Mouse (Mus musculus) embryo, embryonic 10 days (tissue): ENCODE results near the gene Stx6.

Experiments
- DNase-seq: peaks from one replicate; pipeline ENCODE4 v3.0.0-alpha.2; 2015; ENCODE audit warnings: low spot score

Stx6 gene

DNA sequence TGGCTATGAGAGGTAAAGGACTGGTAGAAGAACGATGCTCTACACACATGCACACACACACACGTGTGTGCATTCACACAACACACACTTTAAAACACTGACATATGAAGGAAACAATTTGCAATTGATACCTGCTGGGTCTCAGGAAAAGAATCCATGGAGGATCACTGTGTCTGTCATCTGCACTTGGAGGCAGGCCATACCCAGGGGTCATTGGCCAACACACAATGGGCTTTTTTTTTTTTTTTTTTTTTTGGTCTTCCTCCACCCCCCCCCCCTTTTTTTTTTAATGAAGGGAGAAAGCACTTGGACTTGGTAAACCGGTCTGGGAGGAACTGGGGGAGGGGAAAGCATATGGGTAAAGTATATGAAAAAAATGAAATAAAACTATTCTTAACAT is 49.3 kb downstream of the Stx6 start:
- no peak for DNase-seq

DNA sequence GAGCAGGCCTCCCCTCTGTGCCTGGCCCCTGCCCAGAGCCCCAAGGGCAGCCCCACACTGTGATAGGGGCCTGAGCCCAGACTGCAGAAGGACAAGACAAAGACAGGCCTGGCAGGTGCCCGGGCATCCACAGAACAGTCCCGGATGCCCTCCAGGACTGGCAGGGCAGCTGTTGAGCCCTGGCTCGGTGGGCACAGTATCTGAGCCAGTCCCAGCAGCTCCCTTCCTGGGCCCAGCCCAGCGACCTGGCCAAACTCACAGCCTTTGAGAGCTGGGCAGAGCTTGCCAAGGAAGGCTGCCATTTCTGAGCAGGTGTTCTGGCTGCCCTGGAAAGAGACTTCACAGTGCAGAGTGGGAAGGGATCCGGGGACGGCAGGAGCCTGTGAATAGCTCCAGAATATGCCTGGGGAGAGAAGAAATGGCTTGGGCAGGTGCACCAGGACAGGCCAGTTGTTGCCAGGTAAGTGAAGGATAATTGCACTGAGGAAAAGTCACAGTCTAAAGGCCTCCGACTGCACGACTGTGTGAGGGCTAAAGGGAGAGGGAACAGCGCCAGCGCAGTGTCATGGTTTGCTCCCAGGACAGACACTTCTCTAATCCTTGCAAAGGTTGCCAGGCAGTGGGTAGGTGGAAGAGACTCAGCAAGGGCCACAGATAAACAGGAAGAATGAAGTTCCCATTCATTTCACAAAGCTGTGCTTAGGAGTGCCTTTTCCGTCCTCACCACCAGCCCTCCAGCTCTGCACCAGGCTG is 51.7 kb downstream of the Stx6 start:
- DNase-seq: no peak

DNA sequence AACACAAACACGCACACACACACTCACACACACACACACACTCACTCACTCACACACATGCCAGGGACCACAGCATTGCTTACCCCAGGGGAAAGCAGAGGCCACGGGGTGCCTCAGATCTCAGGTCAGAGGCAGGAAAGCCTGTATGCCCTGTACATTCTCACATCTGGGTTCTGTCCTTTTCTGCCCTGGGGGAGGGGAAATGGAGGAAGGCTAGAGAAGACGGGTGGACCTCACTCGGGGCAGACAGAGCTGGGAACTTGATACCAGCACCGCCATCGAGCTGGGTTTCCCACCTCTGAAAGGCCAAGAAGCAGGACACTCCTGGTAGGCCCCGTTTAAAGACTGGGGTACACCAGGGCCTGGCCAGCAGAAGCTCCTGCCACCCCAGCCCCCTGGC is 52.5 kb downstream of the Stx6 start:
- peak; percentile 43 for DNase-seq

DNA sequence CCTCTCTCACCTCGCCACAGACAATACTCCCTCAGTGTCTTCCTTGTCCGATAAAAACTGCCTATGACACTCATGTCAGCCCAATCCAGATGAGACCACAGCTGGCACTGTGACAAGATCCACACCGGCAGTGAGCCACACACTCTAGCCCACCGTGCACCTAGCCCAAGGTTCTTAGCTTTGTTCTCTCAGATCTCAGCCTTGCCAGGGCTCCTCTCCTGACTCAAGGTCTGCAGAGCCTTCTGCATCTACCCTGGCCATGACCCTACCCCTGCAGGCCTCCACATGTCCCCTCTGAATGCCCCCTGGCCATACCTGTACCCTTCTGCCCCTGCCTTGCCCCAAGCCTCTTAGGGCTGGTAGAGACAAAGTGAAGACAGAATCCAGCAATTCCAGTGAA is 53.6 kb downstream of the Stx6 start:
- no peak for DNase-seq

DNA sequence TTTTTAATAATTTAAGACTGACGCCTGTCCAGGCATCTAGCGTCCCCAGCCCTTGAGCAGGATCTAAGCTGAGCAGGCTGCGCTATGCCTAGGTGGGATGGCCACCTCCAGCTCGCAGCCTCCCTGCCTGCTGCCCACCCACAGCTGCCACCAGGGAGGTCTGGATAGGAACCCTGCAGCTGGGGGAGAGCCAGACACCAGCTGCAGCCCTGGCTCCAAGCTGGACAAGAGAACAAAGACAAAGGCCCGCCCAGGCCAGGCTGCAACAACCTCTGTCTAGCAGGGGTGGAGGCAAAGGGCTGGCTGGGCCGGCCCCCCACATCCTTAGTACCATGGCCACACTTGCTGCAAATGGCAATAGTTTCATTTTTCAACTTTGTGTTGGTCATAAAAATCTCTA is 54.0 kb downstream of the Stx6 start:
- DNase-seq: peak; percentile 83

DNA sequence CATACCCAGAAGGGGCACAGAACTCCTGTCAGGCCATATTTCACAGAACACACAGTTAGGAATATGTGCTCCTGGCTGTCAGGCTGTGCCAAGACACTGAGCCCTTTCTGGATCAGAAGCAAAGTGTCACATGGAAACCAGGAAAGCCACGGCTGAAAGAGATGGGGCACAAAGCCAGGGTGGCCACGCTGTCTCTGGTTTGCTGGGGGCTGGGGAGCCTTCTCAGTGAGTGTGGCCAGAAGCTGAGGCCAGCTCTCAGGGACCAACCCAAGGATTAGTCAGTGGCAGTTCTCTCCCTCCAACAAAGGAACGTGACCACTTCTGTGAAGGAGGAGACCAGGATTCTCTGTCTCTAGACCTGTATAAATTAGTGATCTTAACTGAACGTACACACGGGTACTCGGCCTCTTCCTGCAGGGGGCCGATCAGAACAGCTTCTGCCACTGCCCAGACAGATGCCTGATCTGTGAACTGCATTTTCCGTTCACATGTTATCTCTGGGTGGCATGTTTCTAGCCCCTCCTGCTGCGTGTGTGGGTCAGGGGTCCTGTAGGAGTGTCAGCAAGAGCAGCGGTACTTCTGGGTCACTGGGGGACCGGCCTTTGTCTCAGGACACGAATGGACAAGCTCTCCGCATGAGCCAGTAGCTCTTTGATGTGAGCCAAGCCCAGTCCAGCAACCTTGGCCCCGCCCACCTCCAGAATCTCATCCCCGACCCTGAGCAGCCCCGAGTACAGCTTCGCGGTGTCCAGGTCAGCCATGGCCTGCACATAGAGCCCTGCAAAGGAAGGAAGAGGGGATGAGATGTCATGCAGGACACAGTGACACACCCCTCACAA is 54.6 kb downstream of the Stx6 start:
- DNase-seq: peak; percentile 79

DNA sequence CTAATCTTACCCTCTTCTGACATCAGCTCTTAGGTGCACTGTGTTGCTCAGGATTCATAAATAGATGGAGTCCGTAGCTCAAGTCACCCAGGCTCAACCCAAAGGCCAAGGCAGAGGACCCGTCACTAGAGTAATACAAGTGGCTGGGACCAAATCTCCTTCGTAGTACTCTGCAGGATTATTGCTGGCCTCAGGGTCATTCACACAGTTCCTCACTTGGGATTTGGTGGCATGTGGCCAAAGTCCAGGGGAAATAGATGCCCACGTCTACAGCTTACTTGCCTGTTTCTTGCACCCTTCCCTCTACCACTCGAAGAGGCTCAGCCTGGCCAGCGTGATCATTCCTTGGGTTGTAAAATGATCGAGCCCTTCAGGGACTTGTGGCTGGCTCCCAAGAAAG is 55.4 kb downstream of the Stx6 start:
- no peak for DNase-seq

DNA sequence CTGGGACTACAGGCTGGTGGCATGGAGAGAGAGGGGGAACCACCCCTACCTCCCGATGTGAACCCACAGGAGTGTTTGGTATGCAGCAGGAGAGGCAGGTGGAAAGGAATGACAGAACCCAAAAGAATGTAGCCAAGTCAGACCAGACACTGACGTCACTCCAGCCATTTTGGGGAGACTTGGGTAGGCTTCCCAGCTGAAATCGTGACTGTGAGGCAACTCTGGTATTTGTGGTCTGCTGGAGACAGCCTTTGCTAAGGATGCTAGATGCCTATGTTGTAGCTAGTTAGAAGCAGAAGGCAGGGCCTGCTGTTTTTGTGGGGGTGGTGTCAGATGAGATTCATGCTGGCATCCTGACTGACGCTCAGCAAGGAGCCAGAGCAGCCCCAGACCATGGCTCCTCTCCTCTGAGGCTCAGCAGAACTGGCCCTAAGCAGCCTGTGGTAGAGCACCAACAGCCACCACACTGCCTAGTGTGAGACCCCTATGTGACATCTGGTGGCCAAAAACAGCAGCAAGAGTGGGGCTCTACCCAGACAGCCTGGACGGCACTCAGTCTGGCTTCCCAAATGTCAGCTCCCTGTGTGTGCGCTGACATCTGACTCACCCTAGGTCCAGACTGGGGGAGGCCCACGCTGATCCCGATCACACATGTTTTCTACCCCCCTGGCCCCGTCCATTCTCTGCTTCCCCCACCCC is 56.7 kb downstream of the Stx6 start:
- peak; percentile 56 for DNase-seq

DNA sequence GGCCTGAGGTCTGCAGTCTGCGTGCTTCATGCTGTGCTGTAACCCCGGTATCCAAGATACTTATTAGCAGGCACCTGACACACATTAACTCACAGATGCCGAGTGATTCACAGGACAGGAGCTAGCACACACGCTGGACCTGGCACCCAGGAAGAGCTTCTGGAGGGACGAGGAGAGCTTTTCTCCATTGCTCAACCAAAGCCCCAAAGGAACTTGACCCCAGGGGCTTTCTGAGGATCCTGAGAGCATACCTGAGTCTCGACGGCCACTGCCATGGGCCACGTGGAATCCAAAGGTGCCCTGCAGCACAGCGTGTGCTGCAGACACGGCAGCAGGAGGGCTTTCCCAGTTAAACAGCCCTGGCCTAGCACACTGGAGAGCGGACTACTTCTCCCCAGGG is 57.8 kb downstream of the Stx6 start:
- no peak for DNase-seq

DNA sequence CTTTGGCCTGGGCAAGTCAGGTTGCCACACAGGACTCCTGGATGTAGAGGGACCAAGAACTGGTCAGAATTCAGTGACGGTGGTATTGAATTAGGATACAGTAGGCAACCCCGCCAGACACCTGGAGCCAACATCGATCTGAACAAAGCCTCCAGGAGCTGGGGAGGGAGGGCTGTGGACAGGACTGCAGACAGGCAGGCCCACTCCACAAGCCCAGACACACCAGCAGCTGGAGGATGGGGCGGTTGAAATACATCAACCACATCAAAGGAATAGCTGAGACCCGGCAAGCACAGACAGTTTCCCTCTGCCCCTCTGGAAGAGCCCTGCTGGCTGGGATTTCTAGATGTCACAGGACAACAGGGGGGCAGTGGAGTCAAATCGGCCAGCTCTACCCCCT is 58.3 kb downstream of the Stx6 start:
- DNase-seq: no peak

DNA sequence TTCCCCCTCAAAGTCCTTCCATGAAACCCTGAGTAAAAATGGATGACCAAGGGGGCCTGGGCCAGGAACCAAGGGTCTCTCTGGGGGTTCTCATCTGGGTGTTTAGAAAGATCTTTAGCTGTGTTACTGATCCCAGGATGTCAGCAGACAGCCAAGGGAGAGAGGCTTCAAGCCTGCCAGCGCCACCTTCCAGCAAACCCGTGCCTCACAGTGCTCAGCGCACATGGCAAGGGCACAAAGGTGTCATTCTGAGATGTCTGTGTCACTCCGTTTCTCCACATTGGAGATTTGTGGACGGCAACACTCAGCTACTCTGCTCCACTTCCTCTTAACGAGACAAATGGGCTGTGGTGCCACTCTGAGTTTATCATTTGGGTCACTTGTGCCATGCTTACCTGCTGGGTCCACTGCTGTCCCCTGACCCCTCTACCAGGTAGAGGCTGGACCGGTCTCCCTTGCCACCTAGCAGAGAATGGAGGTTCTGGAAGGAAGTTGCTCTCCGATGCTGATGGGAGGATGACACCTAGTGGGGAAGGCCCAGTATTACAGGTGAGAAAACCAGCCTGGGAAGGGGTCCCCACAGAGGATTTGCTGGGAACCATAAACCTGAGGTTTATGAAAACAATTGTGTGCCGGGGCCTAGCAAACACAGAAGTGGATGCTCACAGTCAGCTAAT is 59.5 kb downstream of the Stx6 start:
- peak; percentile 76 for DNase-seq

DNA sequence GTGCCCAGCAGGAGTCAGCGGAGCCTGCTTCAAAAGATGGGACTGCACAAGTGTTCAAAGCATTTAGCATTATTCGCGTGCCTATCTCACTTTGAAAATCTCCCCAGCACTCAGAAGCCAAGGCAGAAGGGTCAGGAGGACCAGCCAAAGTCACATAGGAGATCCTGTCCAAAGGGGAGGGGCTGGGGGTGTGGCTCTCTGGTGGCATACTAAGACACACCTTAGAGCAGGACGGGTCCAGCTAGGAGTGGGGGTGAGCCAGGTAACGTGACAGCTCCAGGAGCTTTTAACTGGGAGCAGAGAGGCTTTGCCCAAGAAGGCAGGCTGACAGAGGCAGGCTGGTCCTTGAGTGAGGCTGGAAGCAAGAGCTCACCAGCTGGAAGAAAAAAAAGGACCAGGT is 60.4 kb downstream of the Stx6 start:
- no peak for DNase-seq

DNA sequence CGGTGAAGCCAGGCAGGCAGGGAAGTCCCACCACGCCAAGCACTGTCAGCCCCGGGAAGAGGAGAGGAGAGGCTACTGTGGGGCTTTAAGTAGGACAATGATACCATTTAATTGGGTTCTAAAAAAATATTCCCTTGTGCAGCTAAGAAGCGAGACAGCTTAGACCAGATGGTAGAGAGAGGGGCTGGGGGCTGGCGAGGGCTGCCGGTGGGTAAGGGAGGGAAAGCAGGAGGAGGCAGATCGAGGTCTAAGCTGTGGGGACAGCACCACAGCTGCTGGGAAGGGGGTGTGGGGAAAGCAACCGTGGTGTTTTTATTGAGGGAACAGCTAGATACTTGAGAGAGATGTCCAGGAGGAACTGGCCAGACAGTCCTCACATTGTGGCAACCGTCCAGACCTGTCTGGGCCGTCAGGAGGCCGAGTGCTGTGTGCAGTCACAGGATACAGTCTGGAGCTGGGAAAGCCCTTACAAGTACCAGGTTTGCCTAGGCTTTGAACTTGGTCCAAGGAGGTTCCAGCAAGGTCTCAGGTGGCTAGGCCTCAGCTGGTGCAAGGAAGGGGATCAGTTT is 63.7 kb downstream of the Stx6 start:
- no peak for DNase-seq

DNA sequence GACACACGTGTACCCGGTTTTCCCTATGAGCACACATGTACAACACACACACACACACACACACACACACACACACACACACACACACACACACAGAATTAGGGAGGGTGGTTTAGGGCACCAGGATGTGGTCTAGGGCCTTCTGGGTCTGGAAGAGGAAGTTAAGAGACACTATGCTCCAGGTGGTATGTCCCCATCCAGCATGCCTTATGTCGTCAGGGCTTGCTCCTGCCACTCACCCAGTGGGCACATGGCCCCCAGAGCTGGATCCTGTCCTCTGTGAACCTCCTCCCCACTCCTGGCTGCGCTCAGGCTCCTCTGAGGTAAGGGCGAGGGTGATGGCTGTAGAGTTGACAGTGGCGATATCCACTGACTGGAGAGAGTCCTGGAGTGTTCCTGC is 64.5 kb downstream of the Stx6 start:
- DNase-seq: no peak

DNA sequence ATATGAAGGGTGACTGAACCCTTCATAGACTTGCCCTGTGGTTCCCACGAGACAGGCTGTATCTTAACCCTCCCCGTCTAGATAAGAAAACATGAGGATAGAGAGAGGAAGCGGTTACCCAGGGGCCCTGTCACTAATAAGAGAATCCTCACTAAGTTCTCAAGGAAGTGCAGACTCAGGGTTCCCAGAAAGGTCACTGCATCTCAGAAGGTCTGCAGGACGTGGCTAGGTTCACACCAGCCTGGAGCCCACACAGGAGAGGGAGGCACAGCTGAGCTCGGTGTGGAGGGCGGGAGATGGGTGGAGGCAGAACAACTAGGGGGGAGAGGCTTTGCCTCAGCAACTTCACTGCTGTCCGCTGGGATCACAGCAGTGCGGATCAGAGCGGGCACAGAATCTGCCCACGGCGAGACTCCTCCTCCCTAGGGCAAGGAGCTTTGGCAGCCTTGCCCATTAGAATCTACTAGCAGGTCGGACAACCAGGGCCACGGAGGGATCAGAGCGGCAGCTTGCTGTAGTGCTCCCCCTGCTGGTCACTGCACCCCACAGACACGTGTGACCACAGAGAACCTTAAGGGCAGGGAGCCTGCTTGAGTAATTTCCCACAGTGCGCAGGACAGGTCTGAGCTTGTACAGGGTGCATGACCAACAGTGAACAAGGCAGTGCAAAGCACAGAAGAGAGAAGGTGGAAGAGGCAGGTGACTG is 65.5 kb downstream of the Stx6 start:
- peak; percentile 93 for DNase-seq

DNA sequence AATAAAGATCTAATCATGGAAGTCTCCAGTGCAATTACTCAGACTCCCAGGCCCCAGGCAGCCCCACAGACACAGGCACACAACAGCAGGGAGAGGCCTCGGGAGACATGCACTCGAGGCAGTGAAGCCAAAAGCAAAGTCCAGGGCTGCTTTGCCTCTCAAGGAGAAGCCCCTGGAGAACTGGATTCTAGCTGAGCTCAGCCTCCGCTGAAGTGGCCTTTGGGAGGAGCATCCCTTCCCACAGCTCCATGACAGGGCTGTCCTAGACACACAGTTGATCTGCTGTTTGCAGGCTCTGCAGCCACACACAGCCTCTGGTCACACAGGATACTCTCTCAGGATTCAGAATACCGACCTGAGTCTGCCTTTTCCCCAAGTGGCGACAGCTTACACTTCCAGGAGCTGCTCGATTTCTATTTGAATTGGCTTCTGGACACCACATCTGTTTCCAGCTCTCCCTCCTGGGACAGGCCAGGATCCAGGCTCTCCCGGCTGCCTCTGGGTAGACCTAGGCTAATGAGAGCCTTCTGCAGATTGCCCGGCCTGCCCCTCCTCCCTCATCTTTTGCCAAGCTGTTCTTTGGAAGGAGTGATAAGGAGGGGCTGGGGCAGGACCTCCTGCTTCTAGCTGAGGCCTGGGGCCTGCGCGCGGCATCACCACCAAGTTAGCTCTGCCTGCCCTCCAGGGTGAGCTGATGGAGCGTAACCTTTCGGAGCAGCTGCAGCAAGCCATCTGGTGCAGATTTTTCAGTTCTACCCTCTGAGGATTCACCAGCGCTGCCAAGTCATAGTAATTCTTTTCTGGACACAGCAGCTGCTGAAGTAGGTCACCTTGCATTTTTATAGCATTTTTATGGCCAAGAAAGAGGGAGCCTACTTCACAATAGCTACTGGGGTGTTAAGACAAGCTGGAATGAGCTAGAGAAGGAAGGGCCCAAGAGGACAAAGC is 71.2 kb downstream of the Stx6 start:
- DNase-seq: peak; percentile 76

DNA sequence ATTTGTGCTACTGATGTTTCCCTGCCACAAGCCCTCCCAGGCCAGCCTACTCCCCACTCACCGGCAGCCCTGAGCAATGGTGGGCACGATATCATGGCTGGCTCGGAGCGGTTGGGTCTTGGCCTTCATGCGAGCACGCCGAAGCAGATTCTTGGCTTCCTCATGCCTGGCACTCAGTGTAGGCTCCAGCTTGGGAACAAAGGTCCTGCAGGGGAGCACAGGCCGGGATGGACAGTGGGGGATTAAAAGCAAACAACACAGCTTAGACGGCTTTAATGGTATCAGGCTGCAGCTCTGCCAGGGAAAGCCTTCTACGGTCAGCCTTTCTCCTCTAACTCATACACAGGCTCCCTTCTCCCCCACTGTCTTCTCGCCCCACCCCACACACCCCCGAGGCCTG is 73.9 kb downstream of the Stx6 start:
- DNase-seq: no peak

DNA sequence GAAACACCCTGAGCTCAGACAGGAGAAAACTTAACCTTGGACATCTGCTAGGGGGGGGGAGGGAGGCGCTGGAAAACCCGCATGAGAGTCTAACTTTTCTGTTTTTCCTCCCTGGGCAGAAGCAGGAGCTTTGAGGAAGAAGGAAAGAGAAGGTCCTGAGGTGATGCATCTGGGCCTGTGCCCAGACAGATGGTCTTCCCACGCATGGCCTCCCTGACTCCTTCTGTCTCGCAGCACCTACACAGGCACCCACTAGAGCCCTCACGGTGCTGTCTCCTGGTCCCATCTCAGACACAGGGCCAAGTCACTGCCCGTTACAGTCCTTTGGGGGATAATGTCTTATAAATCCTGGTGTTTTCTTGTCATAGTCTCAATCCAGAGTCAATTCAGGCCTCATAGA is 74.3 kb downstream of the Stx6 start:
- no peak for DNase-seq

DNA sequence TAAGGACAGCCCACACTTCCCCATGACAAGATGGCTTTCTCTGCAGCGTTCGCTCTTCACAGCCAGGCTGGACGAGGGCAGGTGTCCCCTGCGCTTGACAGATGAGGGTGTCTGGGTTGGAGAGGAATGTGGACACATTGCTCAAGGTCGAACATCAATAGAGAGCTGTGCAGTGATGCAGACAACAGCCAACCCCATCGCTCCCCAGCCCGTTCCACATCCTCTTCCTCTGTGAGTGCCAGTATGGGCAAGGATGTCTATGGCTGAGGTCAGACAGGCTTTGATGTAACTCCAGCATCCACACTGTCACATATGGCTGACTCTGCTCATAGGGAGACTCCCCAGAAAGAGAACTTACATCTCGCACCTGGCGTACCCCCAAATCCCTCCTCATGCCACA is 74.9 kb downstream of the Stx6 start:
- DNase-seq: no peak

DNA sequence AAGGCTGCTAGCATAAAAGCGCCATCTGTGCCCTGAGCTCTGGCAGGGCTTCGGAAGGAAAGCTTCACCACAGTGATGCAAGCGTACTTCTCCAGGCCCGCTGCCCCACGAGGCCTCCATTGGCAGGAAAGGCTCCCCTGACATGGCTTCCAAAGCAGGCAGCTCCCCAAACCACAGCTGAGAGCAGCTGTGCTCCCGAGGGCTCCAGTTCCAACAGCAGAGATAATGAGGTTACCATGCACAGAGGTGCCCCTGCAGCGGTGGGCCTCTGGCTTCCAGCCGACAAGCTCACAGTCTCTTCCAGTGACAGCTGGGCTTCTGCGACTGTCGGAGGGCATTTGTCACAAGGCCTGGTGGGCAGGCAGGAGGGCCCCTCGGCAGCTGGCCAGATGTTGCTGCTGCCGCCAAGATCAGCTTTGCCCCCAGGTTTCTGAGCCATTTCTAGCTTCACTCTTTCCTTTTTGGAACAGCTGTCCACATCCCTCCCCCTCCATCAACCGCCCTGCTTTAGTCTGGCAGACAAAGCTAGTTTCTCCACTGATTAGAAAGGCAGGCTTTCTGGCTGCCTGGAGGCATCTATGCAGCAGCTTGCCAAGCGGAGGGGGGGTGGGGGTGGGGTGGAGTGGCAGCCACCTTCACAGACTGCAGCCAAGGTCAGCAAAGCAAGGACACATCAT is 75.6 kb downstream of the Stx6 start:
- DNase-seq: peak; percentile 38
